Mouse (Mus musculus) left cerebral cortex, adult 18-20 months (tissue): ENCODE data around the gene Cpt1c. TPM values are rescaled to one million over a fixed set of nuclear protein-coding genes. Genes with fewer than 3 reads are reported as not detected.

Experiments used
- DNase-seq, 2 experiments: peaks; one replicate each; pipeline ENCODE4 v3.0.0; 2021 to 2022; ENCODE audit warnings: low spot score in 2 of 2, mixed read lengths in 1 of 2
- total RNA-seq, 2 experiments: library from RNA; stranded (reverse); gene quantifications; 2 replicates each; pipeline ENCODE4 v1.2.3; 2021

The Cpt1c gene
- total RNA-seq, 2 experiments from 2014 or later, result 98.3 to 98.4 TPM

DNA sequence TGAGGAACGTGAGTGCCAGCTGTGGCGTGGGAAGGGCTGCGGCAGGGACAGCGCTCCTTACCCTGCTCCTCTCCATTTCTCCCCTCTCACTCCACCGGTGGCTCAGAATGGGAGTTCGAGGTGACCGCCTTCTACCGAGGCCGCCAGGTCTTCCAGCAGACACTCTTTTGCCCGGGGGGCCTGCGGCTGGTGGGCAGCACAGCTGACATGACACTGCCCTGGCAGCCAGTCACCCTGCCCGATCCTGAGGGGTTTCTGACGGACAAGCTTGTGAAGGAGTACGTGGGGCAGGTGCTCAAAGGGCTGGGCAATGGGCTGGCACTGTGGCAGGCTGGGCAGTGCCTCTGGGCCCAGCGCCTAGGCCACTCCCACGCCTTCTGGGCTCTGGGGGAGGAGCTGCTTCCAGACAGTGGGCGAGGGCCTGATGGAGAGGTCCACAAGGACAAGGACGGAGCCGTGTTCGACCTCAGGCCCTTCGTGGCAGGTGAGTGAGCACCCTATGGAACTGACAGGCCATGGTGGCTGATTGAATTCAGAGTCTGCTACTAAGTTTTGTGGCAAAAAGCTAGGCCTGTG is 26.0 kb upstream of the Cpt1c start:
- DNase-seq, result no peak

DNA sequence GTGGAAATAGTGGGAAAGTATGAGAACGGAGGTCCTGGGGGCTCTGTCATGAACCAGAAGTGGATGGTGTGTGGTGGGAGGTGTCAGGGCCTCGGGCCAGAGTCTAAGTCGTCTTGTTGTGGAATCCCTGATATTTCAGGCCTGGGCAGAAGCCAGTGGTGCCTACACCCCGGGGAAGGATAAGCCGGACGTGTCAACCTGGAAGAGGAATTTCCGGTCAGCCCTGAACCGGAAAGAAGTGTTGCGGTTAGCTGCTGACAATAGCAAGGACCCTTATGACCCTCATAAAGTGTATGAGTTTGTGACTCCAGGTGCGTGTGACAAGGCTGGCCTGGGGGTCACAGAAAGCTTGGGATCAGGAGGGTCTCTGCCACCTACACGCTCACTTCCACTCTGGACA is 25.1 kb upstream of the Cpt1c start:
- no peak for DNase-seq

DNA sequence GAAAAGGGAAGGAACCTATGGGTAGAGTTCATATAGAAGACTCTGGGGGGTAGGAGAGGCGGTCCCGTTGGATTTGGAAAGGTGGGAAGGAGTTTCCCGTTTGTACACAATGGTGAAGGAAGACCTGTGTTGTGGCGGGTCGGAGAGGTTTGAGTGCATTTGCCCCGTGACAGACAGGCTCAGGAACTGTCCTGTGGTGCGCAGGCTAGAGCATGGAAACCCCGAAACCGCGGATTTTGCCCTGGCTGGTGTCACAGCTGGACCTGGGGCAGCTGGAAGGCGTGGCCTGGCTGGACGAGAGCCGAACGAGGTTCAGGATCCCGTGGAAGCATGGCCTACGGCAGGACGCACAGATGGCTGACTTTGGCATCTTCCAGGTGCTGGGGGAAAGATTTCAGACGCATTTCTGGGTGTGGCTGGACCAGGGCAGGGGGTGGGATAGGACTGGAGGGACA is 23.9 kb upstream of the Cpt1c start, which contains the start of gene Bcl2l12:
Gene Bcl2l12, minus strand, starts transcription at position 212 of the 455 bp plus-strand sequence.
- DNase-seq, result peak in 1 of 2 experiments; percentile 25

DNA sequence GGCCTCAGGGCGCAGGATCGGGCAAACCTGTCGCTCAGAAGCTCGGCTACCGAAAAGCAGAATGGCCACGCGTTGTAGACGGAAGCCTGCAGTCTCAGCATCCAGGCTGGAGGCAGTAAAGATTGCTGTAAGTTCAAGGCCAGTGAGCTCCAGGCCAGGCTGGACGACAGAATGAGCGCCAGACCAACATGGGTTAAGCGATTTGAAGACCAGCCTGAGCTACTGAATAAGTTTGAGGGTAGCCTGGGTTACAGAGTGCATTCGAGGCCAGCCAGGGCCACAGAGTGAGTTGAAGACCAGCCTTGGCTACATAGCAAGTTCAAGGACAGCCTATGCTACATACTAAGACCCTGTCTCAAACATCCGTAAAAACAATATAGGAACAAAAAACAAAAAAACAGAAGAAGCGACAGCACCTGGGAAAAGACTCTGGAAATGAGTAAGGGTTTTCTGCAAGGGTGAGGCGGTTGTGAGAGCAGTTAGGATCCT is 23.3 kb upstream of the Cpt1c start:
- no peak for DNase-seq

DNA sequence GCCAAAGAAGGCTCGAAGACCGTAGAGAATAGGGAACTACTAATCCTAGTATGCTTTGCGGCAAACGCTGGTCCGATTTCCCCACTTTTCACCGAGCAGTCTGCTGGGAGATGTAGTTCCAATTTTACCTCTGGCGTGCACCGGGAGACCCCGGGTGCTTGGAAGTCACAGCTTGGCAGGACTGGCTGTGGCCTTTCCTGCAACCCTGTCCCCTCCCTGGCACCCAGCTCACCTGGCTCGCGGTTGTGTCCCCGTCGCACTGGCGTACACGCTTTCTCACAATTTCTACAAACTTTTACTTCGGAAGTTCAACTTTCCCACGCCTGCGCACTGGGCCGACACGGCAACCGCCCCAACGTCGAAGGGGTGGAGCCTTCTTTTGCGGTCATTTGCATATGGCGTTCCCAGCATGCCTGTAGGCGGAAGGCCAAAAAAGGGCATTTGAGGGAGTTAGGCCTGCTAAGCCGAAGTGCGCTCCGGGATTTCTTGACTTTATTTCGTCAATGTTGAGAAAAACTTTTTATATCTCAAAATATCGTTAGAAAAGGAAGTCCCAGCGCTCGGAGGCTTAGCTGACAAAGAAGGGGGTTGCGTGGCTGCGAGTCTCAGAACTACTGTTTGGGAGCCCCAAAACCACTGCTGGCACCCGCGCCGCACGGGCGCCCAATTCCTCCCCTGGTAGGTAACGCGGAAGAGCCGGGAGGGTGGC is 22.7 kb upstream of the Cpt1c start, which contains the start of gene Irf3:
Gene Irf3, plus strand, starts transcription at position 418 of the 709 bp plus-strand sequence.
- peak; percentile 95 to 97 for DNase-seq

DNA sequence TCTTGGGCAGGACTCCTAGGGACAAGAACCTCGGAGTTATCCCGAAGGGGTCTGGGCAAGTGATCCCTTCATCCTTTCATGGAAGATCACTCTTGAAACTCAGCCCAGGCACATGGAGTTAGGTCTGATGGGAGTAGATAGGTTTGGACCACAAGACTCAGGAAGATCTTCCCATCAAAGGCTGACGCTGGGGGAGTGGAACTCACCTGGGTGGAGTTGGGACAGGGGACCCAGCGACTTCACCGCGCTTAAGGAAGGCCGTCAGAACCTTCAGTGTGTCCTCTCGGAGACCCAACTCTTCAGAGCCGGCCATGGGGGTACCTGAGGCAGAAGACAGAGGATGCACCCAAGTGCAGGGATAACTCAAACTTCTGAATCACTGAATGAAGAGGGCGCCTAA is 22.0 kb upstream of the Cpt1c start:
- no peak for DNase-seq

DNA sequence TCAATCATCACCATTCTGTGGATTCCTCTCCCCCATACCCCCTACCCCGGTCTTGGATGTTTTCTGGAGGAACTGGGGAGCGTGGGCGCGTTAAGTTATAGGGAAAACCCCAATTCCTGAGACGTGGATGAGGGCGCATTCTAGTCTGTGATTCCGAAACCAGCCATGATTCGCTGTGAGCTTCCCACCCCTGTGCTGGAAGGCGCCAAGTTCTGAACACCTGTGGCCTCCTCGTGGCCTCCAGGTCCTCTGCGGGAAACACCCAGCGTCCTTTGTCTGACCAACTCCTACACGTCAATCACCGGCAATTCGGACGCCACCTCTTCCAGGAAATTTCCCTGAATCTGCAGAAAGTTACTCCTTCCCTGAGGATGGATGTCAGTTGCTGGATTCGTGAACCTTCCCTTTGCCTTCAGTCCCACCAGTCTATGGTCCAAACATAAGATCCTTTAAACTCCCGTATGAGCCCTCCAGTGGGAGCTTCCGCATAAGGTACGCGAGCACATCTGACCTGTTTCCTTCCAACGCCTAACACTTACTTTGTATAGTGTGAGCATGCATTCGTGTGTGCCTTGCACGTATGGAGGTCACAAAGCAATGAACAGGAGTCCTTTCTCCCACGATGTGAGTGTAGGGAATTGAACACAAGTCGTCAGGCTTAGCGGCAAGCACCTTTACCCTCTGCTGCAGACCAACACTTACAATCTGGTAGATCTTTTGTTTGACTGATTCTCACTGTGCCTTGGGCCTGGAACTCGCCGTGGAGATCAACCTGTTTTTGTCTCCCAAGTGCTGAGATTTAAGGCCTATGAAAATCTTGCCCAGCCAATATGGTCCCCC is 12.4 kb upstream of the Cpt1c start:
- DNase-seq, result no peak

DNA sequence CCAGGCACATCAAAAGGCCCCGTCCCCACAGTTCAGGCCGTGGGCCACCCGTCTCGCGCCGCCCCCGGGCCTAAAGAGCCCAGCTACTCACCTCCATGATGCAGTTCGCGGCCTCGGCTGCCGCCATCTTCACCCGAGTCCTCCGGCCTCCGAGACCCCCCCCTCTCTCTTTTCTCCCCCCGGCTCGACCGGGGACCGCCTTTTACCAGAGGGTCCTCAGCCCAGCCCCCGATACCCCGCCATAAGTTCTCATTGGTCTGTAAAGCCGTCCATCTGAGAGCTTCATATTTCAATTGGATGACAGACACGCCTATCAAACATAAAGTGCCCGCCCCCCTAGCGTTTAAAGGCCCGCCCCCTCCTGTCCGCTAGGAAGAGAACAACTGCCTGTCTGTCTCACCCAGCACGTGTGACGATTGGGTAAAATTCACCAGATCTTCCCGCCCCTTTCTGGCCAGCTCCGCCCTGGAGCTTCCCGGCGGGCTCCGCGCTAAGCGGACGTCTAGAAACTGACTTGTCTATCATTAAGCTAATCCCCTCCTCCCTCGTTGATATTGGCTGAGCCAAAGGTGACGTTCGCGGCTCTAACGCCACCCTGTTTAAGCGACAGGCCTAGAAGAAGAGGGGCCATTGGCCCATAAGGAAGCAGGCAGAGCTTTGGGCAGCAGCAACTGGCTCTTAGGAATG is 11.7 kb upstream of the Cpt1c start, which contains the start of gene Prmt1:
Gene Prmt1, minus strand, starts transcription at position 377 of the 687 bp plus-strand sequence.
- peak; percentile 94 to 98 for DNase-seq

DNA sequence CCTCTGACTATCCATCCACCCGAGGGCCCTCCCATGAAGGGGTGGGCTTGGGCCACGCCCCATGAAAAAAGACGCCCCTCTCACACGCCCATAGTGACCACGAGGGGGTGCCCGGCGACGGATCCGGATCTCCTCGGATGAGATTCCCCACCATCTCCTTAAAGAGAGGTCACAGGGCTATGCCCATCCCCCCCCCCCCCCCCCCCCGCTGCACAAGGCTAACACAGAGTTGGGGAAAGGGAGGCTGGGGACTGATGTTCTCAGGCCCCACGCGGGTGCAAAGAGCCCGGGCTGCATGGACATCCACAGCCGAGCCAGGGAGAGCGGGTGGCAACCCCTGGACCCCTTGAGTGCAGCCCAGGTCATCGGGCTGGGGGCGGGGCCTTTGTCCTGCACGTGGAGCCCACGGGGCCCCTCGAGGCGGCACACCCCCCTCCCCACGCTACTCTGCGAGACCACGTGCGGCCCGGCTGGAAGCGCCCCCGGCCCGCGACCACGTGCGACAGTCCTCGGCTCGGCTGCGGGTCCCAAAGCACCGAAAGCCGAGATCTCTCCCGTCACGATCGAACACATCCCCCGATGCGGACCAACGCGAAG is 11.0 kb upstream of the Cpt1c start:
- DNase-seq, result peak; percentile 46 to 47

DNA sequence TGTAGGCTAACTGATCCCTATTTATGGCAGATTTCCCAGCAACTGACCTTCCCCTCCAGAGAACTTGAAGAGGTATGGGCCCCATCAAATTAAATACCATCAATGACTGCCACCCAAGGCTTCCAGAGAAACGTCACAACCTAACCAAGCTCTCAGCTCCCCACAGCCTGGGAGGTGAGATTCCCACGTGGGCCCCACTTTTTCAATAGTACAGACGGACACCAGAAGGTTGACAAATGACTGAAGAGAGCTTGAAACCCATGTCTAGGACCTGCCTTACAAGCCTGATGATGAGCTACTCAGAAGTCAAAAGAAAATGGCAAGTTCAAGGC is 10.1 kb upstream of the Cpt1c start:
- DNase-seq, result no peak

DNA sequence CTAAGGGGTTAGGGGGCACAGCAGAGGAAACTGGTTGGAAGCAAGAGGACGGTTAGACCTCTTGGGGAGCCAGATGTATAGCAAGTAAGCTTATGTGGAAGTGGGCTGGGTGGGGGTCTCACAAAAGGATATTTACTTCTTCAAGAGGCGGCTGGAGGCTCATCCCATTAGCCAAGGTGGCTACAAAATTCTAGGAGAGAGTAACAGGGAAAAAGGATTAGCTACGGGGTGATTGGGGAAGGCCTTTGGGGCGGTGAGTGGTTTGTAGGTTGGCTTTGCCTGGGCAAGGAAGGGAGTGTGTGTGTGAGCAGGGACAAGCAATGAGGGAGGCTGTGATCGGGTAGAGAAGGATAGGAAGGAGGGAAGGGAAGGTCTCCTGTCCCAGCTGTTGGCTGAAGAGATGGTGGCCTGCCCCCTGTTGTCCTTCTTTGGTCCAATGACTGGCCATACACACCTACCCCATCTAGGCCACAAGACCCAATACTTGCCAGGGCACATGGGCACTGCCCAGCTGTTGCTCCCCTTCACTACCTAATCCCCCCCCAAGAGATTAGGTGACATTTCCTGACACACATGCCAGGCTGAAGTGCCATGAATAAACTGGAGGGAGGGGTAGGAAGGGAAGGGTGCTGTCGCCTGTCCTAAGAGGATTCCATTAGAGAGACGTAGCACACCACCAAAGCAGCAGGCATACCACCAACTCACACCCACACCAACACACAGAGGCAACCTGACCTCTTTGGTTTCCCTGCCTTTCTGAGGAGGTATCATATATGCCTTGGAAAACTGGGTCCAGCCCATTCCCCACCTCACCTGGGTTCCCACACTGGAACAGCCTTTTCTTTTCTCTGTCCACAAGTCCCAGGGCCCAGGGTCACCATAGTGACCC is 9.5 kb upstream of the Cpt1c start:
- no peak for DNase-seq

DNA sequence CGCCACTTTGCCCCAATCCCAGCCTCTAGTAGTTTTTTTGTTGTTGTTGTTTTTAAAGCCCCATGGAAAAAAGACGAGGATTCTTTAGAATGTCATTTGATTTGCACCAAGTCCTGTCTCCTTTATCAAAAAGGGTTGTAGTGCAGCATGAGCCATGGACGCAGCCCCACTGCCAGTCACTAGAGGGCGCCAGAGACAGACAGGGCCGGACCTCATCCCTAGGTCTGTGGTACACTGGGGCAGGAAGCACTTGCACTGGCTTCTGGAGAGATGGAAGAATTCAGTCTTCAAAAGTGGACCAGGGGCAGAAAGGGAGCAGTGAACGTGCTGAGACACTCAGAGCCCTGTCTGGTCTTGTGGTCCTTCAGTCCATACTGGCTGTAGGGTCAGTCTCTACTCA is 8.4 kb upstream of the Cpt1c start:
- peak; percentile 78 to 90 for DNase-seq

DNA sequence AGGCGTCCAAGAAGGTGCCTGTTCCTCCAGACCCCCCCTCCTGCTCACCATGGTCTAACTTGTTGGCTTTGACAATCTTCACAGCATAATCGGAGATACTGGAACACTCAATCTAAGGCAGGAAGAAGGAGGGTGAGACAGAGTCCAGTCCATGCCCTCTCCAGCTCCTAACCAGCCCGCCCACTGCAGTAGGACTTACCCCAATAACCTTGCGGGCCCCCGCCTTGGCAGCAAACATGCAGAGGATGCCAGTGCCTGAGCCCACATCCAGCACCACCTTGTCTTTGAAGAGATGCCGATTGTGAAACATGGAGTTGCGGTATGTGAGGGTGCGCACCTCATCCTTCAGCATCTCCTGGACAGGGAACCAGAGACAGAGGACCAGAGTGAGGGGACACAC is 6.9 kb upstream of the Cpt1c start:
- no peak for DNase-seq

DNA sequence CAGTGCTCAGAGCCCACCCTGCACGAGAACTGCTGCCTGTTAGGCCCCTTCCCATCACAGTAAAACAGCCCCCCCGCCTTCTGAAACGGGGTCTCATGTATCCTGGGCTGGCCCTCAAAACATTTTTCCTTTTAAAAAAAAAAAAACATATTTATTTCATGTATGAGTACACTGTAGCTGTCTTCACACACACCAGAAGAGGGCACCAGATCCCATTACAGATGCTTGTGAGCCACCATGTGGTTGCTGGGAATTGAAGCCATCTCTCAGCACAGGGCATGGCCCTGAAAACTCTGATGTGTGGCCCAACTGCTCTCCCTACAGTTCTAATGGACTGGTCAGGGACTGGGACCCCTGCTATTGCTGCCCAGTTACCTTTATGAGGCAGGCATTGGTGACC is 3.6 kb upstream of the Cpt1c start:
- no peak for DNase-seq

DNA sequence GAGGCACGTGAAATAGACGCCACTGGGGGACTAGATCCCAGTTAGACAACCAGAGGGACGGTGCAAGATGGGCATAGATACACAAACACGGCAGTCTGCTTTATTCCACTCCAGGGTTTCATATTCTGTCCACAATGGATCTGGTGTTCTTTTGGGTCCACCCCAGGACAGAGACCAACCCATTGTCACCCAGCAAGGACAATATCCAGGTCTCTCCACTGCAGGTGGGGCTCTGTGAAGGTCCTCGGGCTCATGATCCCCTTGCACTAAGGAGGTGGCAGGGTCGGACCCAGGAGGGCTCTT is 417 bp upstream of the Cpt1c start:
- DNase-seq, result no peak

DNA sequence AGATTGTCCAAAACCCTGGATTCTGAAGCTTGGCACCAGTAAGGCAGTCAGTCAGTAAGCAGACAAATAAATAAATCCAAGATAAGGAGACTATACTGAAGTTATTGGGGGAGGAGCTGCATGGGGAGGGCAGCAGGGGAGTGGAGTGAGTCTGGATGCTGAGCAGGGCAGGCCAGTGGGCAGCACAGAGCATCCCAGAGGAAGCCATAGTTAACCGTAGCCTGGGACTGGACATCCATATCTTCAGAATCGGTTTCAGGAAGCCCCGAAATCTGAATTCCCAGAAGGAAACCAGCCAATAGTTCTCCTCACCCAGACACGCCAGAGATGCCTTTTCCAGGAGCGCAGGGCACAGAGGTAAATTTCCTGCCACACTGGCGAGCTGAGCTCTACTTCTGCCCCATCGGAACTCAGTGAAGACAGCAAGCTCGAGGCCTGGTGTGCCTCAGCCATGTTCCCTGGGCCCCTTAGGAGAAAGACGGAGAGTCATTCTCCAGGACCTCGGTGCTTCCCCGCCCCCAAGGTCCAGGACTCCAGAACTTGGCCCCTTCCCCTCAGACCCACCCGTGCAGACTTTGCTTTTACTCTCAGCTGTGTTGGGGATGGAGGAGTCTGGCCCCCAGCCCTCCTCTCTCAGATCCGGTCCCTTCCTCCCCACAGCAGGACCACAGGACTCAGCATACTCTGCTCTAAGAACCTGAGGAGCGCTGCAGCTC is 1.1 kb downstream of the Cpt1c start:
- DNase-seq, result no peak

DNA sequence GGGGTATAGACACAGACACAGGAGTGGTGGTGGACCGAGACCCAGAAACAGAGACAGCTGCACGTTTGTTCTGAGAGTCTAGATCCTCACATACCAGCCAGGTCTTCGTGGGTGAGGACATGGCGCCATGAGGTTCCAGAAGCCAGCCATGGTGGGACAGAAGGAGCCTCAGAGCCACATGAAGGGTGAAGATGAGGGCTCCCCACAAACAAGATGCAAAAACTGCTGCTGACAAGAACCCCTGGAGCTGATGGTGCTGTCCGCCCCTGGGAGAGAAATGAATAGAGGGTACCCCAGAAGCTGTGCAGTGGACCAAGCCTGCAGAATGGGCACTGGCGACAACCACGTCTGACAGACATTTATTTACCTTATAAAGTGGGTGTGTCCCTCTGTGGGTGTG is 3.5 kb downstream of the Cpt1c start:
- no peak for DNase-seq

DNA sequence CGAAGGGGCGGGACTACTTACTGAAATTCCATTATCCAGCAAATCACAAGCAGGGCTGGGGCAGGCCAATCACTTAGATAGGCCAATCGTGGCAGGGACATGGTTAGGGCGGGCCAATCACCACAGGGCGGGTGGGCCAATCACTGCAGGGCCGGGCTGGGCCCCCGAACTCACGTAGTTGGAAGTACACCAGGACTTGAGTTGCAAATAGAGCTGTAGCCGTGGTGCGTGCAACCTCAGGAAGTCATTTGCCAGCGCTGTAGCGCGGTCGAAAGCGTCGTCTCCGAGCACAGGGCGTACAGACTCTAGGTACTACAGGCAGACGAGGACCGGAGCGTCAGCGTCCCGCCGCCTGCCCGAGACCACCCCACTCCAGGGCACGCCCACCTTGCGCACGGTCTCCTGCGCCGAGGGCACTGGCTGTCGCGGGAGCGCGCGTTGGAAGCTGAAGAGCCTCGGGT is 4.4 kb downstream of the Cpt1c start:
- peak; percentile 66 to 81 for DNase-seq

DNA sequence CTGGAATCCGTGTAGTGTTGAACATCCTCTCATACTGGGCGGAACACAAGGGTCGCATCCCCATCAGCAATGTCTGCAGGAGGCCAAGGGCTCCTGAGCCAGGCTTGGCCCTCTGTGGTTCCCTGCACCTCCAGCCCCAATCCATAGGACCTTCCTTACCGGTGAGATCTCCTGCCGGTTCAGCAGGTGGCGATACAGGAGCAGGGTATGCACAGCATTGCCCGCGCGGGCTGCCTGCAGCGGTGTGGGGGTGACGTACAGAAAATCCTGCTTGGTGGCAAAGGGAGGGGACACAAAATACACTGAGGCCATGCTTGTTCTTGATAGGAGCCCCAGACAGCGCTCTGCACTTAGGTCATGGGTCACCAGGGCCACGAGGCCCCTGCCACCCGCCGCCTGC is 8.0 kb downstream of the Cpt1c start:
- DNase-seq, result no peak
